Mouse (Mus musculus) lung, postnatal 0 days (tissue): ENCODE results near the gene Nr1h3.

Experiments used
- CTCF ChIP-seq: IDR thresholded peaks from 2 replicates; pipeline ENCODE4 v1.5.1; 2016; ENCODE audit warnings: antibody characterized with exemption, mild to moderate bottlenecking
- EP300 ChIP-seq: IDR thresholded peaks from 2 replicates; pipeline ENCODE4 v1.6.1; 2016; ENCODE audit warnings: antibody characterized with exemption, mild to moderate bottlenecking, control low read depth

- TF ChIP-seq CTCF (no peak), EP300 (no peak)
Observed at GRCm38 (mm10) chr2:91206254-91206775, 3.7 kb upstream of the Nr1h3 start.
